Mouse (Mus musculus): ENCODE data around the gene Depp1. TPM values are rescaled to one million over a fixed set of nuclear protein-coding genes. Genes with fewer than 3 reads are reported as not detected.
A peak's percentile ranks its signal among the peaks of the same experiment; 100 is the strongest.

Depp1 gene
- total RNA-seq, 2 experiments from 2014 or later = 2.5 to 4.7 TPM

- no peak for DNase-seq (ENCODE audit: low spot score in 2 of 2)
Measured at GRCm38 (mm10) chr6:116644335-116644734, 6.1 kb upstream of the Depp1 start.

DNA sequence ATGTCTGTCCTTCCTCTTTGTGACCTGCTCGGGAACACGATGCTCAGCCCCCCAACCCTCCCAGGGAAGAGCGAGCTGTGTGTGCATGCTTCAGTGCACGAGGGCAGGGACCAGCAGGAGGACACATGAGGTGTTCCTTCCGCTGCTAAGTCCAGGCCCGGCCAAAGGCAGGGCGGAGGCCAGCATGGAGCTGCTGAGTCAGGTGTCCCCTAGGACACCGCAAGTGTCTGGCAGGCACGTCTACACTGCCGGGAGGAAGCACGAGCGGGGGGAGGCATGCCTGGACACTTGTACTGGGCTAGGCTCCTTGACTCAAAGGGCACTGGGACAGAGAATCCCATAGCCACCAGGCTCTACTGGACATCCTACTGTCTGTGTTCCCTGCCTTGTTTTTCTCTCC lies 2.6 kb upstream of the Depp1 start:
- no peak for DNase-seq (ENCODE audit: low spot score in 2 of 2)

- DNase-seq (ENCODE audit: low spot score in 2 of 2) = no peak
Measured at GRCm38 (mm10) chr6:116649811-116650210, 598 bp upstream of the Depp1 start.

GRCm38 (mm10) chr6:116651437-116652118 lies 1.2 kb downstream of the Depp1 start:
- DNase-seq (ENCODE audit: low spot score in 2 of 2) = no peak

DNA sequence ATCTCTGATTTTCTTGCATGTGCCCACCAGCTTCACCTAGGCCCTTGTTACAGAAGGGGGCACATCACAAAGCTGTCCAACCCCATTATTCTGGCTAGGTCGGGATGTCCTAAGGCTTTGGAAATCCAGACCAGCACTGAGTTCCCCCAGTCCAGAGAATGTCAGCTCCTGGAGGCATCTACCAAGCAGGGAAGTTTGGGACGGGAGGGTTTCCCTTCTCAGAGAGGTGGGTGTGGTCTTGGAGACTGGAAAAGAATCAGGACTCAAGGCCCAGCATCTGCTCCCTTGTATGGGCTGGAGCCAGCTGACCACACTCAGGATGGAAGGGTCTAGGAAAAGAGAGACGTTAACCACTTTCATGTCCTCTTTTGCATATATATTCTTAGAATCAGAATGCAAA lies 2.8 kb downstream of the Depp1 start:
- no peak for DNase-seq (ENCODE audit: low spot score in 2 of 2)

DNA sequence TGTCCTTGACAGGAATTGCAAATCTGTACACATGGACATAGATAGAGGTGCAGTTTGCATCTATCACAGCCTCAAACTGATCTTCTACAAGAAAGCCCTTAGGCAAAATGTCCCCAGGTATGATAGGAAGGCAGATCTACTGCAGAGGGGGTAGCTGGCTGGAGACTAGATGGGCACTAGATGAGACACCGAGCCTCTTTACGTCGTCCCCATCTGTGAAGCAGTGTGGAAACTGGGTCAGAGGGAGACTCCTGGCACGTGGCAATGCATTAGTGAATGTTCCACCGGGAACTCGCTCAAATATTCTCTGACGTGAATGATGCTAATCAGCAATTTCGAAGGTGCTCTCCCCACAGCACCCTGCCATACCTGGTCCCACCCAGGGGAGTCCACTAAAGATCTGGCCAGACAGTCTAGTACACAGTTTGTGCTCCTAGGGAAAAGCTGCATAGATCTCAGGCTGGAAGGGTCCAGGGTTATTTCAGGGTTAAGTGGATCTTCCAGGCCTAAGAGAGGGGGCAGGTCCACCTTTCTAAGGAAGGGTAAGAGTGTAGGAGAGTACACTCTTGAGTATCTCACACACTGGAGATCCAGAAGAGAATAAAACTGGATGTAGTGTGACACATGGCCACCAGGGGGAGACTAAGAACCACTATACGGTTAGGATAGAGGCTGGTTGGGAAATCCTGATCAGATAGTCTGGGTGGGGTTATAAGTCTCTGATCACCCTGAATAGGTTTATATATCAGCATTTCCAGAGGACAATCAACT lies 3.5 kb downstream of the Depp1 start:
- peak; percentile 64 to 68 for DNase-seq (ENCODE audit: low spot score in 2 of 2)

DNA sequence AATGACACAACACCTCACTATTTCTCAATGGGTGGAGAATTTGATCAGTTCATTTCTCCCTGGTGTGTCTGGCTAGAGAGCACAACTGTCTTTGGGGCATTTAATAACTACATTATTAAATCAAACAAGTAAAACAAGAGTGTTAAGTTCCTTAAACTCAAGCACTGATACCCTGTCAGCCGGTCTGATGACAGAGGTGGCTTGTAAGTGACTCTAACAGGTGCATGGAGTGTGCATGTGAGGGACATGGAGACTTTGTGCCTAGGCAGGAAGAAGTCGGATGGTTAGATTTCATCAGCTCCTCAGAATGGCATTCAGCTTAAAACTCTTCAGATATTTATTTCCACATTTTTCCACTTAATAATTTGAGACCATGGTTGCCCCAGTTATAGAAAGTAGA lies 13.0 kb downstream of the Depp1 start:
- DNase-seq (ENCODE audit: low spot score in 2 of 2) = no peak

DNA sequence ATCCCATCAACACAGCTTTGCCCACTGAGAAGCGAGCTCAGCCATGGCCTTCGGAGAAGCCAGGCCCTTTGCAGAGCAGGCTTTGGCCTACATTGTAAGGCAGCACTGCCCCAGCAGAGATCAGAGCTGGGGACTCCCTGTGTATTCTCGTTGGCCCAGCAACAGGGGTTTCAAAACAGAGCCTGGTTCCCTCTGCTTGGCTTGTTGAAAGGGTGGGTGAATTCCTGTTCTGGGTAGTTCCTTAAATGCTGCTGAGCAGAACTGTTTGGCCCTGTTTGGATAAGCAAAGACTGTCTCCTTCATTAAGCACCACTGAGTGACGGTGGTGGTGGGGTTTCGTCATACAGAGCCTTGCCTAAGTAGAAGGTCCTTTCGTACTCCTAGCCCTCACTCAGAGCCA lies 13.6 kb downstream of the Depp1 start:
- DNase-seq (ENCODE audit: low spot score in 2 of 2) = no peak

DNA sequence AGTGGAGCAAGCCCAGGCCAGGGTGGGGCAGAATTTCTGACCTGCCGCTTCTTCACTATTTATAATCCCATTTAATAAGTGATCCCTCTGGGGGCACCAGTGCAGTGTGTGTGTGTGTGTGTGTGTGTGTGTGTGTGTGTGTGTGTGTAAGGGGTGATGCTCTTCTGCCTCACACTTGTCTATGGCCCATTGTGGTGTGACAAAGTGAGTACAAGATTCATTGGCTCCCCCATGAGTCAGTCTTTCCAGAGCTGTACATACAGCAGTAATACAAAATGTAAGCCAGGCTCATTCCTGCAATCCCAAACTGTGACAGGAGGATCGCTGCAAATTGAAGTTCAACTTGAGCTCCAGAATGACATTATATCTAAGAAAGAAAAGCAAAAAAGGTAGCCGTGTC lies 14.4 kb downstream of the Depp1 start:
- no peak for DNase-seq (ENCODE audit: low spot score in 2 of 2)

DNA sequence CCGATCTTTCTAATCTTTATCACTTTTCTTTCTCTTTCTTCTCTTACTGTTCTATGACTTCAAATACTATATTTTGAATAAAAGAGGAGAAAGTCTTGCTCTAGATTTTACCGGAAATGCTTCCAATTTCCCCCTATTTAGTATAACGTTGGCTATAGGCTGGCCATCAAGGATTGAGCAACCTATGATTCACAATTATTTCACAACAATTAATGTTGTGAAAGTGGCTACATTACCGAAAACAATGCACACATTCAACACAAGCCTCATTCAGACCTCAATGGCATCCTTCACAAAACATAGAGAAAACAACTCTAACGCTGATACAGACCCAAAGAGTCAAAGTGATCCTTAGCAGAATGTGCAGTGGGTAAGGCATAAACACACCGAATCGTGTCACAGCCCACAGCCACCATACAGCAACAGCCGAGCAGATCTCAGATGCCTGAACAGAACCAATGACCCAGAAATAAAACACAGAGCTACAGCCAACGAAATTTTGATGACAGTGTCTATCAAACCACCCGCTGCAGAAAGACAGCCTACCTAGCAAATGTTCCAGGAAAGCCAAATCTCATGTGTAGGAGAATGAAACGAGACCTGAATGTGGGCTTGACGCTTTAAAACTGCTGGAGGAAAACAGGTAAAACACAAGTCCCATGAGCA lies 15.8 kb downstream of the Depp1 start:
- no peak for DNase-seq (ENCODE audit: low spot score in 2 of 2)

GRCm38 (mm10) chr6:116666892-116667291 lies 16.5 kb downstream of the Depp1 start:
- no peak for DNase-seq (ENCODE audit: low spot score in 2 of 2)

- no peak for DNase-seq (ENCODE audit: low spot score in 2 of 2)
Measured at GRCm38 (mm10) chr6:116667382-116667781, 17.0 kb downstream of the Depp1 start.

DNA sequence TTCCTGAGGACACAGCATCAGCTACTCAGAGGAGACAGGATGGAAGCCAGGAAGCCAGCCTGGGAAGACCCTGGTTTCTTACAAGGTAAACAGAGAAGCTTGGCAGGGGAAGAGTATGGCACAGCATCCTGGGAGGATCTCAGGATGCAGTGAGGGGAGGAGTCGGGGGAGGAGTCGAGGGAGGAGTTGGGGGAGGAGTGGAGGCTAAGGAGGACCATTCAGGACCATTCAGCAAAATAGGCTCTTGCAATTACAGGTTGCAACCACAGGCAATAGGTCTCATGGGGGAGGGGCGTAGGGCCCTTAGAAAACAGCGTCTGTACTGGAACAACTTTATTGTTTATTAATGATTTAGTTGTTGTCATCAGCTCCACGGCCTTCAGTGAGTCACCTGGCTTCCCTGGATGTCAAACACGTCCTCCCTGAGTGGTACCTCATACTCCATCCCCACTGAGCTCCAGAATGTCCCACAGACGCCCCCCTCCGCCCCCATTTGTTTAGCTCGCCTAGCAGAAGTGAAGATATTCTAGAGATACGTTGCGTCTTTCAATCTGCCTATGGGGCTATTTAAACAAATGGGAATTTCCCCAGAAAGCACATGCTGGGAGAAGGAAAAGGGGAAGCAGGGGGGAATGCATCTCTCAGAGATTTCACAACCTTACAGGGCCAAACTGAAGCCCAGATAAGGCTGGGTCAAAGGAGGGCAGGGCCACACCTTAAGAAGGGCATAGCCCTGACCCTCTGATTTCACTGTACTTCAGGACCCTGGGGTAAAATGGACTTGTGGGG lies 18.5 kb downstream of the Depp1 start:
- DNase-seq (ENCODE audit: low spot score in 2 of 2) = no peak

DNA sequence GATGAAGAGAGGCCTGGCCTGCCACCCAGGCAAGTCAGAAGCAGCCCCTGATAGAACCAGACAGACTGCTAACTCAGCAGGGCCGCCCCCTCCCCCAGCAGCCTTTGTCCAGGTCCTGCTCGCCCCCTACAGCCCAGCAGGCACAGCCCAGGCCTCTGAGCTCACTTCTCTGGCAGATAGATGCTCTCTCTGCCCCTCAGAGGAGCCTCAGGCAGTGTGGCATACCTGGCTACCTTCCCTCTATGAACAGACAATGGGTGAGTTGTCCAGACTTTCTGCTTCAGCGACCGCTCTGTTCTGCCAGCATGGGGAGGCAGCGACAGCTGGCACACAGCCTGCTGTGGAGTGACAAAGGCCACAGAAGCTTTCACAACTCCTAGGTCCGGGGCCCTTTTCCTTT lies 19.7 kb downstream of the Depp1 start:
- peak in 1 of 2 experiments; percentile 21 for DNase-seq (ENCODE audit: low spot score in 2 of 2)

DNA sequence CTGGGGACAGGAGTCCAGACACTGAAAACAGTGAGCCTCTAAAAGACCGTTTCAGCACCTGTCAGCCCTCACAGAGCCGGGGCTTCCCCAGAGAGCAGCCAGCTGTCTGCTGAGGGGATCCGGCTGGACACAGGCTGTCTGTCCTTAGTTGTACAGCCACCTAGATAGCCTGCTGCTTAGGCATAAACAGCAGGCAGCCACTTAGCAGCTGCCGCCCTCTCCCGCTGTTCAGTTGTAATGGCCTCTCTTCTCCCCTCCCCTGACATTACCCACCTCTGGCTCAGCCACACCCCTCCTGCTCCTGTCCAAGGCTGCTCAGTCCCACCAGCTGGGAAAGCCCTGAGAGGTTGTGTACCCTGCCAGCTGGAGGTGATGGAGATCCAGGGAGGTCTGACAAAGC lies 20.6 kb downstream of the Depp1 start:
- no peak for DNase-seq (ENCODE audit: low spot score in 2 of 2)

GRCm38 (mm10) chr6:116671768-116672167 lies 21.4 kb downstream of the Depp1 start:
- DNase-seq (ENCODE audit: low spot score in 2 of 2) = no peak

DNA sequence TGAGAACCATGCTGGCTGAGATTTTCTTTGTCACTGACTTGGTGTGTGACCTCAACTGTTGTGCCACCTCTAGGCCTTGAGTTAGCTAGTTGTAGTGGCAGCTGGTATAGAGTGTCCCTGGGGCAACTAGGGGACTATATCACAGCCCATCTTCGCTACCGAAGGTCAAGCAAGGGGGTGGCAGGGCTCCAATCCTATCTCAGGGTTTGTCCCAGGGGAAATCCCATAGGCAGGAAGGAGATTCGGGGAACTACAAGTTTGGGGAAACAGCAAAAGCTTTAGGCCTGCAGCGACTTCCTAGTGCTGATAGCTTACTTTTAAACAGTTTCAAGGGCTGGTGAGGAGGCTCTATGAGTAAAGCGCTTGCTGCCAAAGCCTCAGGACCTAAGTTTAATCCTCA lies 21.9 kb downstream of the Depp1 start:
- no peak for DNase-seq (ENCODE audit: low spot score in 2 of 2)

DNA sequence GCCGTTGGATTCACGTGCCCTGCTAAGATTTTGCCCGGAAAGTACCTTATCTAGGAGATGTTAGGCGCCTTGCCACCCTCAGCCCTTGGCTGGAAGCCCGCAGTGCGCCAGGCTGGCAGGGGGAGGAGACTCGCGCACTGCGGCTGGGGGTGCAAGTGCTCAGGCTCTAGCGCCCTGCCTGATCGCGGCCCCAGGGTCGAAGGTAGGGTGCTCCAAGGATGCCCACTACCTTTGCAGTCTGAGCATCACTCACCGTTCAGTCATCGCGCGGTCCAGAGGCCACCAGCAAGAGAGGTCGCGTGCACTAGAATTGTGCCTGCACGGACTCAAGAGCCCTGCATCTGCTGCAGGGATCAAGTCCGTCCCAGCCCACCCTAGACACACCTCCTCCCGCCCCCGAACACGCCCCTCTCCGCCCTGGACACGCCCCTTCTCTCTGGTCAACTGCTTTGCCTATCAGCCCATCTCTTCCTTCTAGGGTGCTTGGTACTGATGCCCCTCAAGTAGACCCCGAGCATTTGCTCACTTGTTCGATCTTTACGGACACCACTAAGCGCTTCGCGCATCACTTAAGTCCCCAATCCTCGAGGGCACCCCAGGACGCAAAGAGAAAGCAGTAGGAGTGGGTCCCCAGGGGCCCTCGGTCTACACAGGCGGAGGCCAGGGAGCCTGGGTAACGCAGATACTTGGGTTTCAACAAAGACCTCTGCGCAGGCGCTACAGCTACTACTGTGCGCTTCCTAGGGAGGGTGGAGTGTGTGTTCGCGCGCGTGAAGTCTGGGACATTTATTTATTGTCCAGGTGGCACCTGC lies 23.3 kb downstream of the Depp1 start, which contains the start of gene Rassf4:
Gene Rassf4, minus strand, starts transcription at position 482 of the 812 bp plus-strand sequence.
- peak; percentile 66 to 67 for DNase-seq (ENCODE audit: low spot score in 2 of 2)

- DNase-seq (ENCODE audit: low spot score in 2 of 2) = no peak
Measured at GRCm38 (mm10) chr6:116674283-116674886, 24.0 kb downstream of the Depp1 start.

DNA sequence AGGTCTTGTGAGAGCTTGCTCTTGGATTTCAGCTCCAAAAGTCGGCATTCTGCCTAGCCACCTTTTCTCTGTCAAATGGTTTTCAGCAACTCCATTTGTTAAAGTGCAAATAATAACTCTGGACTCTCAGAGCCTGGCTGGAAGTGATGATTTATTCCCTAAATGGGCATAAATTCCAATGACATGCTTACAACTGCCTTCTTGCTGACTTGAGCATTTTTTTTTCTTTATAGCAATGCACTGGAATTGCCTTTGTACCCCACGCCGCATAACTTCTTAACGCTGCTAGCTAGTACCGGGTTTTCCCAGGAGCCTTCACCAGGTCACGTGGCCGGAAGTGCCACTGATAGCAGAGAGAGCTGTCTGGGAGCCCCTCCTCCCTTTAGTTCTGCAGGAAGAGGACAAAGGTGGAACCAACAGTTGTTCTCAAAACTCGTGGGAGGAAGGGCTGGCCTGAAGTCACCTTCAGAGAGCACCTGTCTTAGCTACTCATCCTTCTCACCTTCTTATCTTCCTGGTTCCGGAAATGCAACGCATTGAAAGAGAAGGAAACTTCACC lies 26.0 kb downstream of the Depp1 start:
- no peak for DNase-seq (ENCODE audit: low spot score in 2 of 2)

All from layer of hippocampus, postnatal 14 days (tissue).